Mouse (Mus musculus) heart, embryonic 13.5 days (tissue): ENCODE measurements around the gene Tiparp. TPM values are rescaled to one million over a fixed set of nuclear protein-coding genes. Genes with fewer than 3 reads are reported as not detected.

ENCODE experiments used
- ATAC-seq: fragments of 200-750 bp; cut with Nextera tagmentation; 2 replicates; pipeline ENCODE4 v1.8.0; 2017; ENCODE audit warnings: moderate TSS enrichment; ENCODE audit not compliant: insufficient number of reproducible peaks, low FRiP score, low TSS enrichment; ENCODE audit errors: extremely low read depth
- H3K27ac ChIP-seq: fragments of 300-500 bp; sonication (generic); replicated peaks from 2 replicates; pipeline ENCODE4 v1.5.1; 2015; ENCODE audit warnings: moderate library complexity, mild to moderate bottlenecking, inconsistent platforms
- H3K27me3 ChIP-seq: fragments of 300-500 bp; sonication (generic); replicated peaks from 2 replicates; pipeline ENCODE4 v1.6.1; 2015; ENCODE audit warnings: mild to moderate bottlenecking, inconsistent platforms
- H3K36me3 ChIP-seq: fragments of 300-500 bp; sonication (generic); 2 replicates; pipeline ENCODE4 v1.6.1; 2015; ENCODE audit warnings: mild to moderate bottlenecking, inconsistent platforms
- H3K4me1 ChIP-seq: fragments of 300-500 bp; sonication (generic); 2 replicates; pipeline ENCODE4 v1.6.1; 2015; ENCODE audit warnings: inconsistent platforms
- H3K4me2 ChIP-seq: fragments of 300-500 bp; sonication (generic); 2 replicates; pipeline ENCODE4 v1.6.1; 2015; ENCODE audit warnings: inconsistent platforms, mild to moderate bottlenecking, moderate library complexity
- H3K4me3 ChIP-seq: fragments of 300-500 bp; sonication (generic); 2 replicates; pipeline ENCODE4 v1.5.1; 2015; ENCODE audit warnings: moderate library complexity, mild to moderate bottlenecking, inconsistent platforms
- H3K9ac ChIP-seq: fragments of 300-500 bp; sonication (generic); 2 replicates; pipeline ENCODE4 v1.6.1; 2015; ENCODE audit warnings: inconsistent platforms, mild to moderate bottlenecking, moderate library complexity
- H3K9me3 ChIP-seq: fragments of 300-500 bp; sonication (generic); 2 replicates; pipeline ENCODE4 v1.6.1; 2016; ENCODE audit warnings: inconsistent platforms
- WGBS: fragments of 180-500 bp; shearing (Covaris S2); methylation state at CpG from one replicate; pipeline ENCODE4 v1.1.7; 2015; ENCODE audit warnings: mixed read lengths; 5-methylcytosine and 5-hydroxymethylcytosine counted together
- polyA plus RNA-seq: library from polyadenylated mRNA; unstranded; fragments of >200 nt; fragmentation: Nextera tagmentation; extraction: Ambion mirVana; gene quantifications from 2 replicates; pipeline ENCODE4 v1.2.1, GENCODE M21; 2015

Tiparp gene
- polyA plus RNA-seq, 1 experiment from 2014 or later: 25.1 TPM

GRCm38 (mm10) chr3:65533014-65533413, 4.8 kb downstream of the Tiparp start:
- no peak for ATAC-seq
- H3K9ac ChIP-seq: no peak overlapping the region
- no peaks in the 10 kb centered on the region for H3K9me3 ChIP-seq
- WGBS: 61% methylated on average over 2 of the region's 2 CpGs
- H3K4me3 ChIP-seq: no peak overlapping the region
- H3K4me2 ChIP-seq: no peak overlapping the region
- H3K27ac ChIP-seq: no peak overlapping the region
- peaks cover 38% of the 10 kb centered on the region for H3K4me1 ChIP-seq
- H3K36me3 ChIP-seq: peaks cover 17% of the 10 kb centered on the region
- no peaks in the 10 kb centered on the region for H3K27me3 ChIP-seq

GRCm38 (mm10) chr3:65533598-65533997, 5.4 kb downstream of the Tiparp start:
- H3K9ac ChIP-seq: no peak overlapping the region
- peaks cover 17% of the 10 kb centered on the region for H3K36me3 ChIP-seq
- no peaks in the 10 kb centered on the region for H3K9me3 ChIP-seq
- H3K4me2 ChIP-seq: 0 out of 2 replicates have a peak overlapping the region, but pooled peaks have one; percentile 16
- 31% methylated on average over 3 of the region's 3 CpGs for WGBS
- peaks cover 38% of the 10 kb centered on the region for H3K4me1 ChIP-seq
- no peak for ATAC-seq
- no peak overlapping the region for H3K27ac ChIP-seq
- H3K4me3 ChIP-seq: no peak overlapping the region
- H3K27me3 ChIP-seq: no peaks in the 10 kb centered on the region

- Histone ChIP-seq H3K27ac (no peak overlapping the region), H3K36me3 (peaks cover 18% of the 10 kb centered on the region), H3K9ac (no peak overlapping the region), H3K4me1 (peaks cover 38% of the 10 kb centered on the region), H3K4me2 (0 out of 2 replicates have a peak overlapping the region, but pooled peaks have one; percentile 3), H3K4me3 (no peak overlapping the region), H3K9me3 (no peaks in the 10 kb centered on the region), H3K27me3 (no peaks in the 10 kb centered on the region)
- 67% methylated on average over 2 of the region's 2 CpGs for WGBS
- no peak for ATAC-seq
These were observed 6.3 kb downstream of the Tiparp start for GRCm38 (mm10) chr3:65534488-65534887.

GRCm38 (mm10) chr3:65535087-65535761, 7.0 kb downstream of the Tiparp start:
- no peak for ATAC-seq
- H3K9ac ChIP-seq: no peak overlapping the region
- H3K4me3 ChIP-seq: no peak overlapping the region
- H3K27me3 ChIP-seq: no peaks in the 10 kb centered on the region
- H3K9me3 ChIP-seq: no peaks in the 10 kb centered on the region
- H3K4me2 ChIP-seq: no peak overlapping the region
- H3K36me3 ChIP-seq: peaks cover 20% of the 10 kb centered on the region
- no peak overlapping the region for H3K27ac ChIP-seq
- peaks cover 32% of the 10 kb centered on the region for H3K4me1 ChIP-seq

- Histone ChIP-seq H3K4me1 (peaks cover 38% of the 10 kb centered on the region), H3K27me3 (no peaks in the 10 kb centered on the region), H3K27ac (no peak overlapping the region), H3K36me3 (peaks cover 12% of the 10 kb centered on the region), H3K9ac (no peak overlapping the region), H3K9me3 (no peaks in the 10 kb centered on the region), H3K4me2 (no peak overlapping the region), H3K4me3 (no peak overlapping the region)
- ATAC-seq: no peak
- WGBS: 79% methylated on average over 1 of the region's 1 CpGs
These were observed 9.1 kb downstream of the Tiparp start for GRCm38 (mm10) chr3:65537288-65537687.

GRCm38 (mm10) chr3:65540906-65541551, 12.8 kb downstream of the Tiparp start:
- H3K4me2 ChIP-seq: no peak overlapping the region
- peaks cover 3% of the 10 kb centered on the region; the same call in 1 of the 2 replicates for H3K36me3 ChIP-seq
- H3K27me3 ChIP-seq: no peaks in the 10 kb centered on the region
- no peak overlapping the region for H3K27ac ChIP-seq
- ATAC-seq: no peak
- no peak overlapping the region for H3K9ac ChIP-seq
- 84% methylated on average over 6 of the region's 6 CpGs for WGBS
- no peaks in the 10 kb centered on the region for H3K9me3 ChIP-seq
- H3K4me1 ChIP-seq: peaks cover 20% of the 10 kb centered on the region
- no peak overlapping the region for H3K4me3 ChIP-seq

- no peak for ATAC-seq
- no peak overlapping the region for H3K4me2 ChIP-seq
- no peak overlapping the region for H3K27ac ChIP-seq
- H3K4me3 ChIP-seq: no peak overlapping the region
- H3K9ac ChIP-seq: no peak overlapping the region
- 18% methylated on average over 4 of the region's 4 CpGs for WGBS
- peaks cover 3% of the 10 kb centered on the region; the same call in 1 of the 2 replicates for H3K36me3 ChIP-seq
- no peaks in the 10 kb centered on the region for H3K27me3 ChIP-seq
- H3K4me1 ChIP-seq: peaks cover 18% of the 10 kb centered on the region
- H3K9me3 ChIP-seq: no peaks in the 10 kb centered on the region
These were observed 13.3 kb downstream of the Tiparp start for GRCm38 (mm10) chr3:65541552-65541935.

- Histone ChIP-seq H3K27ac (no peak overlapping the region), H3K36me3 (peaks cover 32% of the 10 kb centered on the region), H3K27me3 (no peaks in the 10 kb centered on the region), H3K4me3 (no peak overlapping the region), H3K4me2 (no peak overlapping the region), H3K4me1 (no peaks in the 10 kb centered on the region), H3K9ac (no peak overlapping the region), H3K9me3 (no peaks in the 10 kb centered on the region)
- no peak for ATAC-seq
- 69% methylated on average over 6 of the region's 6 CpGs for WGBS
These were observed 21.6 kb downstream of the Tiparp start for GRCm38 (mm10) chr3:65549785-65550184.

- ATAC-seq: no peak
- Histone ChIP-seq H3K9ac (no peak overlapping the region), H3K27ac (no peak overlapping the region), H3K4me2 (no peak overlapping the region), H3K4me3 (no peak overlapping the region), H3K4me1 (no peaks in the 10 kb centered on the region), H3K9me3 (no peaks in the 10 kb centered on the region), H3K36me3 (peaks cover 32% of the 10 kb centered on the region), H3K27me3 (no peaks in the 10 kb centered on the region)
- 77% methylated on average over 5 of the region's 5 CpGs for WGBS
These were observed 22.9 kb downstream of the Tiparp start for GRCm38 (mm10) chr3:65551065-65551464.

- H3K4me2 ChIP-seq: no peak overlapping the region
- no peaks in the 10 kb centered on the region for H3K27me3 ChIP-seq
- peaks cover 21% of the 10 kb centered on the region for H3K36me3 ChIP-seq
- H3K9ac ChIP-seq: no peak overlapping the region
- no peak overlapping the region for H3K27ac ChIP-seq
- WGBS: 85% methylated on average over 2 of the region's 2 CpGs
- ATAC-seq: no peak
- 0 out of 2 replicates have a peak, but pooled peaks cover 4% of the 10 kb centered on the region for H3K4me1 ChIP-seq
- no peak overlapping the region for H3K4me3 ChIP-seq
- H3K9me3 ChIP-seq: no peaks in the 10 kb centered on the region
These were observed 26.4 kb downstream of the Tiparp start for GRCm38 (mm10) chr3:65554633-65555032.

GRCm38 (mm10) chr3:65558679-65559078, 30.5 kb downstream of the Tiparp start:
- Histone ChIP-seq H3K9me3 (no peaks in the 10 kb centered on the region), H3K4me3 (no peak overlapping the region), H3K9ac (no peak overlapping the region), H3K36me3 (peaks cover 11% of the 10 kb centered on the region), H3K27ac (no peak overlapping the region), H3K4me2 (no peak overlapping the region), H3K27me3 (no peaks in the 10 kb centered on the region), H3K4me1 (peaks cover 23% of the 10 kb centered on the region)
- WGBS: 75% methylated on average over 4 of the region's 4 CpGs
- no peak for ATAC-seq

GRCm38 (mm10) chr3:65562212-65562611, 34.0 kb downstream of the Tiparp start:
- Histone ChIP-seq H3K36me3 (no peaks in the 10 kb centered on the region; the same call in 1 of the 2 replicates), H3K4me2 (no peak overlapping the region), H3K9me3 (no peaks in the 10 kb centered on the region), H3K9ac (no peak overlapping the region), H3K27me3 (no peaks in the 10 kb centered on the region), H3K4me1 (peaks cover 32% of the 10 kb centered on the region), H3K27ac (no peak overlapping the region), H3K4me3 (no peak overlapping the region)
- 58% methylated on average over 9 of the region's 9 CpGs for WGBS
- no peak for ATAC-seq
